Mouse (Mus musculus) hindbrain, embryonic 12.5 days (tissue): ENCODE results near the gene Mia3. TPM values are rescaled to one million over a fixed set of nuclear protein-coding genes. Genes with fewer than 3 reads are reported as not detected.
"Not testable (repeated sequence)": the region's sequence is repeated elsewhere in the genome, so short reads cannot be mapped to it uniquely, and the experiment has no call there.

ENCODE experiments used
- ATAC-seq: fragments of 200-750 bp; cut with Nextera tagmentation; 2 replicates; pipeline ENCODE4 v1.8.0; 2017; ENCODE audit warnings: moderate TSS enrichment; ENCODE audit not compliant: low FRiP score
- H3K27ac ChIP-seq: fragments of 300-500 bp; sonication (generic); 2 replicates; pipeline ENCODE4 v1.5.1; 2016; ENCODE audit warnings: mild to moderate bottlenecking
- H3K27me3 ChIP-seq: fragments of 300-500 bp; sonication (generic); 2 replicates; pipeline ENCODE4 v1.6.1; 2016; ENCODE audit warnings: mild to moderate bottlenecking
- H3K36me3 ChIP-seq: fragments of 300-500 bp; sonication (generic); 2 replicates; pipeline ENCODE4 v1.6.1; 2016; ENCODE audit warnings: mild to moderate bottlenecking
- H3K4me1 ChIP-seq: fragments of 300-500 bp; sonication (generic); 2 replicates; pipeline ENCODE4 v1.6.1; 2016
- H3K4me2 ChIP-seq: fragments of 300-500 bp; sonication (generic); replicated peaks from 2 replicates; pipeline ENCODE4 v1.6.1; 2016; ENCODE audit warnings: mild to moderate bottlenecking
- H3K4me3 ChIP-seq: fragments of 300-500 bp; sonication (generic); 2 replicates; pipeline ENCODE4 v1.5.1; 2016; ENCODE audit warnings: mild to moderate bottlenecking
- H3K9ac ChIP-seq: fragments of 300-500 bp; sonication (generic); 2 replicates; pipeline ENCODE4 v1.6.1; 2016; ENCODE audit warnings: mild to moderate bottlenecking, moderate library complexity
- H3K9me3 ChIP-seq: fragments of 300-500 bp; sonication (generic); replicated peaks from 2 replicates; pipeline ENCODE4 v1.6.1; 2016; ENCODE audit warnings: mild to moderate bottlenecking
- WGBS: fragments of 180-500 bp; shearing (Covaris S2); methylation state at CpG from one replicate; pipeline ENCODE4 v1.1.7; 2016; 5-methylcytosine and 5-hydroxymethylcytosine counted together
- polyA plus RNA-seq: library from polyadenylated mRNA; unstranded; fragments of >200 nt; fragmentation: Nextera tagmentation; extraction: Ambion mirVana; gene quantifications from 2 replicates; pipeline ENCODE4 v1.2.1, GENCODE M21; 2016

The Mia3 gene
- polyA plus RNA-seq, 1 experiment from 2014 or later, result 132 TPM

GRCm38 (mm10) chr1:183324433-183324832 lies 44.9 kb downstream of the Mia3 start:
- WGBS, result 95% methylated on average over 6 of the region's 6 CpGs
- Histone ChIP-seq H3K9me3 (no peaks in the 10 kb centered on the region), H3K4me3 (no peak overlapping the region), H3K9ac (no peak overlapping the region), H3K27me3 (no peaks in the 10 kb centered on the region), H3K27ac (no peak overlapping the region), H3K36me3 (peaks cover 73% of the 10 kb centered on the region), H3K4me2 (no peak overlapping the region), H3K4me1 (no peaks in the 10 kb centered on the region)
- no peak for ATAC-seq

- ATAC-seq, result no peak
- Histone ChIP-seq H3K27me3 (no peaks in the 10 kb centered on the region), H3K4me3 (no peak overlapping the region), H3K4me2 (no peak overlapping the region), H3K9ac (no peak overlapping the region), H3K27ac (no peak overlapping the region), H3K36me3 (peaks cover 73% of the 10 kb centered on the region), H3K9me3 (no peaks in the 10 kb centered on the region), H3K4me1 (no peaks in the 10 kb centered on the region)
- 96% methylated on average over 2 of the region's 2 CpGs for WGBS
These were observed 45.4 kb downstream of the Mia3 start for GRCm38 (mm10) chr1:183323923-183324322.

GRCm38 (mm10) chr1:183322496-183322895 lies 46.9 kb downstream of the Mia3 start:
- H3K4me2 ChIP-seq, H3K27ac ChIP-seq, ATAC-seq, H3K9ac ChIP-seq, H3K4me3 ChIP-seq, H3K27me3 ChIP-seq, H3K9me3 ChIP-seq, H3K4me1 ChIP-seq: not testable (repeated sequence)
- WGBS, result 87% methylated on average over 5 of the region's 5 CpGs
- peaks cover 72% of the 10 kb centered on the region for H3K36me3 ChIP-seq

- WGBS, result 85% methylated on average over 3 of the region's 3 CpGs
- Histone ChIP-seq H3K9ac (no peak overlapping the region), H3K27ac (no peak overlapping the region), H3K27me3 (no peaks in the 10 kb centered on the region), H3K9me3 (no peaks in the 10 kb centered on the region), H3K4me3 (no peak overlapping the region), H3K4me2 (no peak overlapping the region), H3K4me1 (no peaks in the 10 kb centered on the region), H3K36me3 (peaks cover 73% of the 10 kb centered on the region)
- no peak for ATAC-seq
These were observed 48.6 kb downstream of the Mia3 start for GRCm38 (mm10) chr1:183320708-183321107.

GRCm38 (mm10) chr1:183315783-183316182 lies 53.6 kb downstream of the Mia3 start:
- Histone ChIP-seq H3K4me3 (no peak overlapping the region), H3K4me1 (no peaks in the 10 kb centered on the region), H3K9me3 (no peaks in the 10 kb centered on the region), H3K9ac (no peak overlapping the region), H3K4me2 (no peak overlapping the region), H3K36me3 (peaks cover 75% of the 10 kb centered on the region), H3K27ac (no peak overlapping the region), H3K27me3 (no peaks in the 10 kb centered on the region)
- WGBS, result 93% methylated on average over 2 of the region's 2 CpGs
- ATAC-seq, result no peak

GRCm38 (mm10) chr1:183312076-183312475 lies 57.3 kb downstream of the Mia3 start:
- no peaks in the 10 kb centered on the region for H3K27me3 ChIP-seq
- no peak overlapping the region for H3K9ac ChIP-seq
- H3K9me3 ChIP-seq, result no peaks in the 10 kb centered on the region
- no peak for ATAC-seq
- peaks cover 48% of the 10 kb centered on the region for H3K36me3 ChIP-seq
- no peak overlapping the region for H3K4me2 ChIP-seq
- WGBS, result 91% methylated on average over 2 of the region's 2 CpGs
- no peaks in the 10 kb centered on the region for H3K4me1 ChIP-seq
- no peak overlapping the region for H3K4me3 ChIP-seq
- no peak overlapping the region for H3K27ac ChIP-seq

- not testable (repeated sequence) for H3K27me3 ChIP-seq, H3K9ac ChIP-seq, H3K9me3 ChIP-seq, ATAC-seq, H3K4me2 ChIP-seq, H3K27ac ChIP-seq, H3K4me3 ChIP-seq, H3K4me1 ChIP-seq
- peaks cover 24% of the 10 kb centered on the region for H3K36me3 ChIP-seq
- WGBS, result 40% methylated on average over 2 of the region's 2 CpGs
These were observed 59.8 kb downstream of the Mia3 start for GRCm38 (mm10) chr1:183309601-183310000.

GRCm38 (mm10) chr1:183308476-183308875 lies 60.9 kb downstream of the Mia3 start:
- no peaks in the 10 kb centered on the region for H3K4me1 ChIP-seq
- no peak overlapping the region for H3K9ac ChIP-seq
- ATAC-seq, result no peak
- H3K27me3 ChIP-seq, result no peaks in the 10 kb centered on the region
- no peak overlapping the region for H3K4me3 ChIP-seq
- H3K36me3 ChIP-seq, result peaks cover 16% of the 10 kb centered on the region; the same call in 1 of the 2 replicates
- H3K4me2 ChIP-seq, result no peak overlapping the region
- H3K9me3 ChIP-seq, result no peaks in the 10 kb centered on the region
- H3K27ac ChIP-seq, result no peak overlapping the region
- 88% methylated on average over 1 of the region's 1 CpGs for WGBS

GRCm38 (mm10) chr1:183307555-183307954 lies 61.8 kb downstream of the Mia3 start:
- 72% methylated on average over 3 of the region's 3 CpGs for WGBS
- no peak overlapping the region for H3K27ac ChIP-seq

GRCm38 (mm10) chr1:183299161-183299560 lies 70.2 kb downstream of the Mia3 start:
- H3K36me3 ChIP-seq, result no peaks in the 10 kb centered on the region
- H3K4me2 ChIP-seq, result no peak overlapping the region
- H3K27me3 ChIP-seq, result no peaks in the 10 kb centered on the region
- no peak overlapping the region for H3K9ac ChIP-seq
- 86% methylated on average over 6 of the region's 6 CpGs for WGBS
- H3K9me3 ChIP-seq, result no peaks in the 10 kb centered on the region
- no peak for ATAC-seq
- no peaks in the 10 kb centered on the region for H3K4me1 ChIP-seq
- no peak overlapping the region for H3K4me3 ChIP-seq
- H3K27ac ChIP-seq, result no peak overlapping the region

More at GRCm38 (mm10) chr1:183307555-183307954, 61.8 kb downstream of the Mia3 start:
- no peak overlapping the region for H3K9ac ChIP-seq
- no peak overlapping the region for H3K4me2 ChIP-seq
- H3K36me3 ChIP-seq, result peaks cover 8% of the 10 kb centered on the region; the same call in 1 of the 2 replicates
- no peaks in the 10 kb centered on the region for H3K27me3 ChIP-seq
- H3K9me3 ChIP-seq, result no peaks in the 10 kb centered on the region
- H3K4me1 ChIP-seq, result no peaks in the 10 kb centered on the region
- no peak overlapping the region for H3K4me3 ChIP-seq
- no peak for ATAC-seq

GRCm38 (mm10) chr1:183297886-183298489 lies 71.4 kb downstream of the Mia3 start:
- Histone ChIP-seq H3K4me1 (no peaks in the 10 kb centered on the region), H3K9ac (peak overlapping the region; percentile 39), H3K9me3 (no peaks in the 10 kb centered on the region), H3K27ac (0 out of 2 replicates have a peak overlapping the region, but pooled peaks have one; percentile 77), H3K27me3 (no peaks in the 10 kb centered on the region), H3K4me2 (peak overlapping the region; percentile 54), H3K36me3 (no peaks in the 10 kb centered on the region), H3K4me3 (peak overlapping the region; percentile 47)
- no peak for ATAC-seq
- 0% methylated on average over 20 of the region's 20 CpGs for WGBS

GRCm38 (mm10) chr1:183297473-183297885 lies 71.9 kb downstream of the Mia3 start:
- peak overlapping the region; percentile 54 for H3K4me2 ChIP-seq
- H3K27me3 ChIP-seq, result no peaks in the 10 kb centered on the region
- peak overlapping the region; percentile 39 for H3K9ac ChIP-seq
- H3K27ac ChIP-seq, result peak overlapping the region; percentile 77; the same call in 1 of the 2 replicates
- peaks cover 3% of the 10 kb centered on the region for H3K36me3 ChIP-seq
- under 1% methylated on average over 26 of the region's 30 CpGs for WGBS
- no peaks in the 10 kb centered on the region for H3K4me1 ChIP-seq
- no peaks in the 10 kb centered on the region for H3K9me3 ChIP-seq
- peak overlapping the region; percentile 47 for H3K4me3 ChIP-seq
- peak; percentile 9 for ATAC-seq

GRCm38 (mm10) chr1:183296877-183297383 lies 72.4 kb downstream of the Mia3 start, which contains the start of gene Brox:
TSS of gene Brox (minus strand) at chr1:183297269.
- peak; percentile 91 for ATAC-seq
- under 1% methylated on average over 32 of the region's 39 CpGs for WGBS
- Histone ChIP-seq H3K27me3 (no peaks in the 10 kb centered on the region), H3K27ac (peak within 1 kb of the TSS; percentile 77), H3K4me1 (no peaks in the 10 kb centered on the region), H3K36me3 (peaks cover 8% of the 10 kb centered on the region), H3K9ac (peak within 1 kb of the TSS; percentile 61), H3K4me2 (peak within 1 kb of the TSS; percentile 54), H3K4me3 (peak within 1 kb of the TSS; percentile 47), H3K9me3 (no peaks in the 10 kb centered on the region)
